Mouse (Mus musculus) c-Kit-positive CD71-negative TER-119-negative erythroid progenitor cells, embryonic 14.5 days (primary cell): ENCODE data around the gene Ifi35.
"Not testable (repeated sequence)": the region's sequence is repeated elsewhere in the genome, so short reads cannot be mapped to it uniquely, and the experiment has no call there.

Source experiments
- DNase-seq: peaks from one replicate; pipeline ENCODE4 v3.0.0-alpha.2; 2013; ENCODE audit warnings: low read depth

Gene Ifi35

GRCm38 (mm10) chr11:101468731-101469130, 20.5 kb downstream of the Ifi35 start:
- DNase-seq: no peak

- no peak for DNase-seq
Measured at GRCm38 (mm10) chr11:101469155-101469554, 20.9 kb downstream of the Ifi35 start.

- no peak for DNase-seq
Measured at GRCm38 (mm10) chr11:101470206-101470605, 22.0 kb downstream of the Ifi35 start.

GRCm38 (mm10) chr11:101471926-101472325, 23.7 kb downstream of the Ifi35 start:
- DNase-seq: no peak

GRCm38 (mm10) chr11:101472336-101472735, 24.1 kb downstream of the Ifi35 start:
- DNase-seq: no peak

- not testable (repeated sequence) for DNase-seq
Measured at GRCm38 (mm10) chr11:101473686-101474085, 25.5 kb downstream of the Ifi35 start.

- no peak for DNase-seq
Measured at GRCm38 (mm10) chr11:101474298-101474697, 26.1 kb downstream of the Ifi35 start.

GRCm38 (mm10) chr11:101476361-101476760, 28.2 kb downstream of the Ifi35 start:
- DNase-seq: not testable (repeated sequence)

GRCm38 (mm10) chr11:101477194-101477551, 29.0 kb downstream of the Ifi35 start:
- no peak for DNase-seq

GRCm38 (mm10) chr11:101477552-101478211, 29.5 kb downstream of the Ifi35 start:
- no peak for DNase-seq

- DNase-seq: no peak
Measured at GRCm38 (mm10) chr11:101479171-101479635, 31.0 kb downstream of the Ifi35 start.

GRCm38 (mm10) chr11:101480912-101481311, 32.7 kb downstream of the Ifi35 start:
- DNase-seq: no peak

GRCm38 (mm10) chr11:101483804-101484203, 35.6 kb downstream of the Ifi35 start:
- no peak for DNase-seq

- DNase-seq: peak; percentile 24
Measured at GRCm38 (mm10) chr11:101484245-101484644, 36.0 kb downstream of the Ifi35 start.

- DNase-seq: no peak
Measured at GRCm38 (mm10) chr11:101484814-101485213, 36.6 kb downstream of the Ifi35 start.

GRCm38 (mm10) chr11:101485509-101486028, 37.4 kb downstream of the Ifi35 start:
- peak; percentile 37 for DNase-seq

GRCm38 (mm10) chr11:101486126-101486525, 37.9 kb downstream of the Ifi35 start:
- DNase-seq: no peak

GRCm38 (mm10) chr11:101506269-101506780, 58.1 kb downstream of the Ifi35 start:
- no peak for DNase-seq

GRCm38 (mm10) chr11:101507090-101507489, 58.9 kb downstream of the Ifi35 start:
- DNase-seq: no peak
